Mouse (Mus musculus) liver, postnatal 0 days (tissue): Measurements from ENCODE around the gene Arhgap28. TPM values are rescaled to one million over a fixed set of nuclear protein-coding genes. Genes with fewer than 3 reads are reported as not detected.
A peak's percentile ranks its signal among the peaks of the same experiment; 100 is the strongest.

Source experiments
- ATAC-seq: fragments of 200-750 bp; cut with Nextera tagmentation; 2 replicates; pipeline ENCODE4 v1.8.0; 2017; ENCODE audit warnings: mild to moderate bottlenecking, moderate library complexity
- DNase-seq: peaks from one replicate; pipeline ENCODE4 v3.0.0-alpha.2; 2016
- H3K27ac ChIP-seq: fragments of 300-500 bp; sonication (generic); 2 replicates; pipeline ENCODE4 v1.5.1; 2014; ENCODE audit warnings: antibody characterized with exemption, moderate library complexity, mild to moderate bottlenecking, low read depth
- H3K27me3 ChIP-seq: fragments of 300-500 bp; sonication (generic); 2 replicates; pipeline ENCODE4 v1.6.1; 2014; ENCODE audit warnings: low read length, control low read depth, mixed read lengths; ENCODE audit not compliant: insufficient read depth
- H3K36me3 ChIP-seq: fragments of 300-500 bp; sonication (generic); replicated peaks from 2 replicates; pipeline ENCODE4 v1.6.1; 2014; ENCODE audit warnings: mild to moderate bottlenecking, control low read depth, low read length, moderate library complexity, mixed read lengths; ENCODE audit not compliant: insufficient read depth
- H3K4me1 ChIP-seq: fragments of 300-500 bp; sonication (generic); 2 replicates; pipeline ENCODE4 v1.6.1; 2014; ENCODE audit warnings: antibody characterized with exemption, mild to moderate bottlenecking, control low read depth; ENCODE audit not compliant: insufficient read depth
- H3K4me2 ChIP-seq: fragments of 300-500 bp; sonication (generic); 2 replicates; pipeline ENCODE4 v1.6.1; 2014; ENCODE audit warnings: low read depth, mild to moderate bottlenecking, low read length, moderate library complexity, mixed read lengths
- H3K4me3 ChIP-seq: fragments of 300-500 bp; sonication (generic); 2 replicates; pipeline ENCODE4 v1.5.1; 2014; ENCODE audit warnings: low read depth, low read length
- H3K9ac ChIP-seq: fragments of 300-500 bp; sonication (generic); replicated peaks from 2 replicates; pipeline ENCODE4 v1.6.1; 2014; ENCODE audit warnings: mild to moderate bottlenecking, moderate library complexity
- H3K9me3 ChIP-seq: fragments of 300-500 bp; sonication (generic); 2 replicates; pipeline ENCODE4 v1.6.1; 2016; ENCODE audit warnings: mild to moderate bottlenecking, control low read depth, low read length, mixed read lengths
- CTCF ChIP-seq: sonication (generic); IDR thresholded peaks from 2 replicates; pipeline ENCODE4 v1.5.1; 2016; ENCODE audit warnings: antibody characterized with exemption, low read depth
- EP300 ChIP-seq: IDR thresholded peaks from 2 replicates; pipeline ENCODE4 v1.6.1; 2016; ENCODE audit warnings: antibody characterized with exemption, low read depth, mild to moderate bottlenecking
- WGBS: fragments of 180-500 bp; shearing (Covaris S2); extraction: QIAGEN DNeasy Blood & Tissue Kit; methylation state at CpG from one replicate; pipeline ENCODE4 v1.1.7; 2014; ENCODE audit not compliant: insufficient replicate concordance; 5-methylcytosine and 5-hydroxymethylcytosine counted together
- polyA plus RNA-seq: library from polyadenylated mRNA; unstranded; fragments of >200 nt; fragmentation: Nextera tagmentation; extraction: Ambion mirVana; gene quantifications from 2 replicates; pipeline ENCODE4 v1.2.1, GENCODE M21; 2015

Gene Arhgap28
- polyA plus RNA-seq, 1 experiment from 2014 or later = 0.48 TPM

- WGBS = 76% methylated on average over 13 of the region's 13 CpGs
- Histone ChIP-seq H3K4me3 (no peak overlapping the region), H3K9me3 (no peaks in the 10 kb centered on the region), H3K9ac (no peak overlapping the region), H3K27ac (no peak overlapping the region), H3K36me3 (no peaks in the 10 kb centered on the region), H3K4me2 (no peak overlapping the region), H3K4me1 (no peaks in the 10 kb centered on the region), H3K27me3 (no peaks in the 10 kb centered on the region)
- ATAC-seq (no peak), DNase-seq (no peak)
- no peak for TF ChIP-seq EP300
- TF ChIP-seq CTCF = no peak
Measured at GRCm38 (mm10) chr17:67838948-67839347, 165.0 kb downstream of the Arhgap28 start.

- no peak overlapping the region for H3K4me3 ChIP-seq
- H3K9ac ChIP-seq = no peak overlapping the region
- H3K27me3 ChIP-seq = no peaks in the 10 kb centered on the region
- no peaks in the 10 kb centered on the region for H3K4me1 ChIP-seq
- DNase-seq (peak; percentile 60), ATAC-seq (no peak)
- no peak overlapping the region for H3K27ac ChIP-seq
- no peaks in the 10 kb centered on the region for H3K9me3 ChIP-seq
- no peak overlapping the region for H3K4me2 ChIP-seq
- TF ChIP-seq EP300 (no peak), CTCF (peak; percentile 76)
- H3K36me3 ChIP-seq = no peaks in the 10 kb centered on the region
- WGBS = 53% methylated on average over 17 of the region's 17 CpGs
Measured at GRCm38 (mm10) chr17:67837351-67838090, 166.4 kb downstream of the Arhgap28 start.

DNA sequence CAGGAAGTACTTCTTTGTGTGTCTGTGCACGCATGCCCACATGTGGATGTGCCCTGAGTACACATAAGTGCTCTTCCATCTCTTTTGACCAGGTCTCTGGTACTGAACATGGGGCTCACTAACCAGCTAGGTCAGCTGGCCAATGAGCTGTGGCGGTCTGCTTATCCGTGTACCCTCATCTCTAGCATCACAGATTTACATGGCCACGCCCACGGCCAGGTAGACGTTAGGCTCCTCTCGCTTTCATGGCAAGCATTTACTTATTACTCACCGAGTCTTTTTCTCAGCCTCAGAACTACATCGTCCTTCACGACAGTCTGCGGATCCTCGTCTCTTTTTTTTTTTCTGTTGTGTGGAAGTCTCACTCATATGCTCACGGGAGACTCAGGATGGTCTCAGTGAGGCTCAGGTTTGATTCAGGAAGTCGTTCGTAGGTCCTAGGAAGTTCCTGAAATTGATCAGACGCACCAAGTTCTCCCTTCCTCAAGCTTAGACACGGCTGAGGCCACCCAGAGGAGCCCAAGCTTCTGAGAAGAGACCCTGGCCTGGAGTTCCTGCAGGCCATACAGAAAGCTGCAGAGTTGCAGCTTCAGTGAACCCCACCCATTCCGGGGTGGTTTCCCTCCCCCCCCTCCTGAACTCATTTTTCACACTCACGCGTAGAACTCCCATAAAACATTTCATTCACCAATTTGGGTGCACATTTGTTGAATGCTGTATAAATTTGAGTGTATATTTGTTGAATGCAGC is 167.6 kb downstream of the Arhgap28 start:
- Histone ChIP-seq H3K4me3 (no peak overlapping the region), H3K4me2 (no peak overlapping the region), H3K4me1 (no peaks in the 10 kb centered on the region), H3K36me3 (no peaks in the 10 kb centered on the region), H3K27me3 (no peaks in the 10 kb centered on the region), H3K9ac (no peak overlapping the region), H3K9me3 (no peaks in the 10 kb centered on the region), H3K27ac (no peak overlapping the region)
- ATAC-seq (no peak), DNase-seq (no peak)
- TF ChIP-seq CTCF = no peak
- no peak for TF ChIP-seq EP300
- 80% methylated on average over 20 of the region's 20 CpGs for WGBS

GRCm38 (mm10) chr17:67827431-67827830 is 176.5 kb downstream of the Arhgap28 start:
- H3K27ac ChIP-seq = no peak overlapping the region
- H3K9ac ChIP-seq = no peak overlapping the region
- H3K4me3 ChIP-seq = no peak overlapping the region
- DNase-seq = no peak
- H3K4me2 ChIP-seq = no peak overlapping the region
- no peaks in the 10 kb centered on the region for H3K36me3 ChIP-seq
- H3K27me3 ChIP-seq = no peaks in the 10 kb centered on the region
- 92% methylated on average over 3 of the region's 3 CpGs for WGBS
- no peaks in the 10 kb centered on the region for H3K4me1 ChIP-seq
- no peak for ATAC-seq
- no peak for TF ChIP-seq CTCF
- no peaks in the 10 kb centered on the region for H3K9me3 ChIP-seq

GRCm38 (mm10) chr17:67816916-67817315 is 187.0 kb downstream of the Arhgap28 start:
- 83% methylated on average over 10 of the region's 10 CpGs for WGBS

DNA sequence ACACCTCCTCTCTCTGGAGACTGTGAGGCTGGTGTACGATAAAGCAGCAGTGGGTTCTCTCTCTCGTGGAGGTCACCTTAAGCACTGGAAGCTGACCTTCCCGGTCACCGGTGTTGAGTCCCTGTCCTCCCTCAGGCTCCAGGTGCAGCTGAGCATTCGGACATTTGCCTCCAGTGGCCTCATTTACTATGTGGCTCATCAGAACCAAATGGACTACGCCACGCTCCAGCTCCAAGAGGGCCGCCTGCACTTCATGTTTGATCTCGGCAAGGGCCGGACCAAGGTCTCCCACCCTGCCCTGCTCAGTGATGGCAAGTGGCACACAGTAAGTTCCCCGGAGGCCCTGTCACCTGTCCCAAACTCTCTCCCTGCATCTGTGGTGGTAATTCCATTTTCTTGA is 188.2 kb downstream of the Arhgap28 start:
- no peak for ATAC-seq
- 78% methylated on average over 11 of the region's 11 CpGs for WGBS

More at GRCm38 (mm10) chr17:67816916-67817315, 187.0 kb downstream of the Arhgap28 start:
- no peak overlapping the region for H3K9ac ChIP-seq
- H3K9me3 ChIP-seq = no peaks in the 10 kb centered on the region
- no peak overlapping the region for H3K4me3 ChIP-seq
- no peak overlapping the region for H3K4me2 ChIP-seq
- no peaks in the 10 kb centered on the region for H3K4me1 ChIP-seq
- H3K27ac ChIP-seq = no peak overlapping the region
- no peaks in the 10 kb centered on the region for H3K27me3 ChIP-seq
- no peak for ATAC-seq
- no peaks in the 10 kb centered on the region for H3K36me3 ChIP-seq
- TF ChIP-seq EP300 = no peak
- no peak for TF ChIP-seq CTCF
- no peak for DNase-seq

More for the DNA sequence above, 188.2 kb downstream of the Arhgap28 start:
- Histone ChIP-seq H3K9me3 (no peaks in the 10 kb centered on the region), H3K4me2 (no peak overlapping the region), H3K4me3 (no peak overlapping the region), H3K36me3 (no peaks in the 10 kb centered on the region), H3K27me3 (no peaks in the 10 kb centered on the region), H3K4me1 (no peaks in the 10 kb centered on the region), H3K27ac (no peak overlapping the region), H3K9ac (no peak overlapping the region)
- no peak for DNase-seq
- TF ChIP-seq EP300 (no peak), CTCF (no peak)
